Mouse (Mus musculus) thymus, adult 2 months (tissue): ENCODE measurements around the gene Tex50.

Source experiments
- CTCF ChIP-seq: fragments of 200-500 bp; IDR thresholded peaks from 2 replicates; pipeline ENCODE4 v1.5.1; 2012; ENCODE audit warnings: mild to moderate bottlenecking, control low read depth, low read length, moderate library complexity, borderline replicate concordance; ENCODE audit not compliant: control insufficient read depth, poor library complexity, insufficient read depth; ENCODE audit errors: extremely low read depth
- POLR2A ChIP-seq: fragments of 200-500 bp; IDR thresholded peaks from 2 replicates; pipeline ENCODE4 v1.6.1; 2012; ENCODE audit warnings: mild to moderate bottlenecking, low read length, control low read depth, moderate library complexity; ENCODE audit not compliant: control insufficient read depth, poor library complexity, insufficient read depth; ENCODE audit errors: extremely low read depth

DNA sequence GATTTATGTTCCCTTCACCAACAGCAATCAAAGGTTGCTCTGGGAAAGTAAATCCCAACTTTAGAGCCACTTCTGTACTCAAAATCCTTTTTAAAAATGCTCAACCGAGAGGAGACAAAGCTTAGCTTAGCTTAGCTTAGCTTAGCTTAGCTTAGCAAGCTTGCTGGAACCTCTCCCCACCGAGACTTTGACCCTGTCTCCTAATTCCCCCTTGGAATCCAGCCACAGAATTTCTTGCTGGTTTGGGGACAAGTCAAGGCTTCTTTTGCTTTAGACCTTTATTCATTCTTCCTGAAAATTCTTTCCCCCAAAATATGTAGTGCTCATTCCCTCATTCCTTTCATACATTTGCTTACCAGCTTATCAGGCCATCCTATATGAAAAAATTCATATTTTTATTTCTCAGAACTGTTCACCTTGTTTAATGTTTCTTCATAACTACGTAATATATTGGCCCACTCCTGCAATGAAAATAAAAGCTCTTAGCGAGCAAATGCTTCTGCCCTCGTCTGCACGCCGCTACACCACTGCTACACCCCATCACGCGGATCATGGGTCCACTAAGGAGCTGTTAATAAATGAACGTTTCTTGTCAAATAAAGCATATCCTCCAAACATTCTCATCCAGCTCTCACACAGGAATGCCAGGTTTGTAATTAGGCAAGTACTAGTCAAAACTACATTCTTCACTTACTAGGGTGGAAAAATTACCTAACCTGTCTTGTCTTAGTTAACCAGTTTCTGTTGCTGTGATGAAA is 36.3 kb downstream of the Tex50 start:
- TF ChIP-seq POLR2A (no peak), CTCF (no peak)
